Mouse (Mus musculus): ENCODE results near the gene Vwa5b2. TPM values are rescaled to one million over a fixed set of nuclear protein-coding genes. Genes with fewer than 3 reads are reported as not detected.

The Vwa5b2 gene
- polyA plus RNA-seq, 1 experiment, result 44.7 TPM

- TF ChIP-seq CTCF (IDR thresholded peaks at IDR 0.05; ENCODE audit: borderline replicate concordance, extremely low read depth, insufficient read depth, insufficient read length) (no peak), POLR2A (IDR thresholded peaks at IDR 0.05; ENCODE audit: borderline replicate concordance, extremely low read depth, insufficient read depth, insufficient read length, poor library complexity, severe bottlenecking) (no peak)
- DNase-seq (ENCODE audit: low read depth), result no peak
These were observed 24.2 kb upstream of the Vwa5b2 start for GRCm38 (mm10) chr16:20565075-20565474.

- TF ChIP-seq POLR2A (IDR thresholded peaks at IDR 0.05; ENCODE audit: borderline replicate concordance, extremely low read depth, insufficient read depth, insufficient read length, poor library complexity, severe bottlenecking), result no peak
- TF ChIP-seq CTCF (IDR thresholded peaks at IDR 0.05; ENCODE audit: borderline replicate concordance, extremely low read depth, insufficient read depth, insufficient read length), result no peak
These were observed 838 bp downstream of the Vwa5b2 start for GRCm38 (mm10) chr16:20589939-20590679.

GRCm38 (mm10) chr16:20590680-20591038 lies 1.4 kb downstream of the Vwa5b2 start:
- TF ChIP-seq CTCF (IDR thresholded peaks at IDR 0.05; ENCODE audit: borderline replicate concordance, extremely low read depth, insufficient read depth, insufficient read length) (no peak), POLR2A (IDR thresholded peaks at IDR 0.05; ENCODE audit: borderline replicate concordance, extremely low read depth, insufficient read depth, insufficient read length, poor library complexity, severe bottlenecking) (no peak)
- no peak for DNase-seq (ENCODE audit: low read depth)

More at GRCm38 (mm10) chr16:20589939-20590679, 838 bp downstream of the Vwa5b2 start:
- peak; percentile 71 for DNase-seq (ENCODE audit: low read depth)

GRCm38 (mm10) chr16:20591076-20591705 lies 1.9 kb downstream of the Vwa5b2 start:
- DNase-seq (ENCODE audit: low read depth), result no peak
- TF ChIP-seq POLR2A (IDR thresholded peaks at IDR 0.05; ENCODE audit: borderline replicate concordance, extremely low read depth, insufficient read depth, insufficient read length, poor library complexity, severe bottlenecking) (no peak), CTCF (IDR thresholded peaks at IDR 0.05; ENCODE audit: borderline replicate concordance, extremely low read depth, insufficient read depth, insufficient read length) (no peak)

- TF ChIP-seq POLR2A (IDR thresholded peaks at IDR 0.05; ENCODE audit: borderline replicate concordance, extremely low read depth, insufficient read depth, insufficient read length, poor library complexity, severe bottlenecking), result no peak
- TF ChIP-seq CTCF (IDR thresholded peaks at IDR 0.05; ENCODE audit: borderline replicate concordance, extremely low read depth, insufficient read depth, insufficient read length), result no peak
These were observed 5.9 kb downstream of the Vwa5b2 start for GRCm38 (mm10) chr16:20595060-20595673.

GRCm38 (mm10) chr16:20595737-20596136 lies 6.5 kb downstream of the Vwa5b2 start:
- no peak for DNase-seq (ENCODE audit: low read depth)
- no peak for TF ChIP-seq POLR2A (IDR thresholded peaks at IDR 0.05; ENCODE audit: borderline replicate concordance, extremely low read depth, insufficient read depth, insufficient read length, poor library complexity, severe bottlenecking)
- TF ChIP-seq CTCF (IDR thresholded peaks at IDR 0.05; ENCODE audit: borderline replicate concordance, extremely low read depth, insufficient read depth, insufficient read length), result no peak

More at GRCm38 (mm10) chr16:20595060-20595673, 5.9 kb downstream of the Vwa5b2 start:
- DNase-seq (ENCODE audit: low read depth), result no peak

GRCm38 (mm10) chr16:20596687-20597441 lies 7.6 kb downstream of the Vwa5b2 start:
- no peak for TF ChIP-seq CTCF (IDR thresholded peaks at IDR 0.05; ENCODE audit: borderline replicate concordance, extremely low read depth, insufficient read depth, insufficient read length)
- no peak for TF ChIP-seq POLR2A (IDR thresholded peaks at IDR 0.05; ENCODE audit: borderline replicate concordance, extremely low read depth, insufficient read depth, insufficient read length, poor library complexity, severe bottlenecking)
- no peak for DNase-seq (ENCODE audit: low read depth)

GRCm38 (mm10) chr16:20600511-20600910 lies 11.2 kb downstream of the Vwa5b2 start:
- DNase-seq (ENCODE audit: low read depth), result no peak
- TF ChIP-seq CTCF (IDR thresholded peaks at IDR 0.05; ENCODE audit: borderline replicate concordance, extremely low read depth, insufficient read depth, insufficient read length), result no peak
- TF ChIP-seq POLR2A (IDR thresholded peaks at IDR 0.05; ENCODE audit: borderline replicate concordance, extremely low read depth, insufficient read depth, insufficient read length, poor library complexity, severe bottlenecking), result no peak

- no peak for TF ChIP-seq CTCF (IDR thresholded peaks at IDR 0.05; ENCODE audit: borderline replicate concordance, extremely low read depth, insufficient read depth, insufficient read length)
- TF ChIP-seq POLR2A (IDR thresholded peaks at IDR 0.05; ENCODE audit: borderline replicate concordance, extremely low read depth, insufficient read depth, insufficient read length, poor library complexity, severe bottlenecking), result no peak
- peak; percentile 74 for DNase-seq (ENCODE audit: low read depth)
These were observed 15.4 kb downstream of the Vwa5b2 start for GRCm38 (mm10) chr16:20604705-20605104.

GRCm38 (mm10) chr16:20610501-20611356 lies 21.5 kb downstream of the Vwa5b2 start:
- DNase-seq (ENCODE audit: low read depth), result peak; percentile 95
- no peak for TF ChIP-seq CTCF (IDR thresholded peaks at IDR 0.05; ENCODE audit: borderline replicate concordance, extremely low read depth, insufficient read depth, insufficient read length)
- peak; percentile 93; the same call in 1 of the 2 replicates for TF ChIP-seq POLR2A (IDR thresholded peaks at IDR 0.05; ENCODE audit: borderline replicate concordance, extremely low read depth, insufficient read depth, insufficient read length, poor library complexity, severe bottlenecking)
